Mouse (Mus musculus) embryonic fibroblast, embryonic 13.5 days (primary cell): Measurements from ENCODE around the gene Nepn.

ENCODE experiments used
- CTCF ChIP-seq: IDR thresholded peaks from 2 replicates; pipeline ENCODE4 v1.5.1; 2011; ENCODE audit warnings: mild to moderate bottlenecking, control low read depth, low read length, moderate library complexity, borderline replicate concordance; ENCODE audit not compliant: insufficient read depth
- POLR2A ChIP-seq: IDR thresholded peaks from 2 replicates; pipeline ENCODE4 v1.6.1; 2011; ENCODE audit warnings: low read depth, mild to moderate bottlenecking, control low read depth, low read length, moderate library complexity

DNA sequence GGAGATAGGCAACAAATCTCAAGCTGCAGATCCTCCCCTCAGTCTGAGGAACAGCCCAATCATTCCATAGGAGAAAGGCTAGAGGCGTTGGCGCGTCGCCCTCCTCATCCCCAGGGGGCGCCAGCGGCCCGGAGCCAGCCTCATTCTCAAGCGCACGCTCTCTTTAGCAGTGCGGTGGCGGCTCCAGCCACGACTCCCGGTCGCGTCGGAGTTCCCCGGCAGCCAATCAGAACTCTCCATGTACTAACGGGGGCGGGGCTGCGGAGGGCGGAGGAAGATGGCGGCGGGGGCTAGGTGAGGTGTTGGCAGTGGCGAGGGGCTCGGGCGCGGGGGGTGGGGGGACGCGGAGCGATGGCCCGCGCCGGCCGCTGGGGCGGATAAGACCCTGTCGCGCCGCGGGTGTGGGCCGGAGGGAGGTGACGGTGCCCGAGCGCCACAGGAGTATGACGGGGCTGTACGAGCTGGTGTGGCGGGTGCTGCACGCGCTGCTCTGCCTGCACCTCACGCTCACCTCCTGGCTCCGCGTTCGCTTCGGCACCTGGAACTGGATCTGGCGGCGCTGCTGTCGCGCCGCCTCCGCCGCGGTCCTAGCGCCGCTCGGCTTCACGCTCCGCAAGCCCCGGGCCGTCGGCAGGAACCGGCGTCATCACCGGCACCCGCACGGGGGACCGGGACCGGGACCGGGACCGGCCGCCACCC lies 28.7 kb downstream of the Nepn start, which contains the start of gene Nus1:
- peak; percentile 64 for TF ChIP-seq POLR2A
- peak; percentile 82 for TF ChIP-seq CTCF
